Mouse (Mus musculus) embryonic fibroblast, embryonic 13.5 days (primary cell): Measurements from ENCODE around the gene Bsn.

Source experiments
- CTCF ChIP-seq: IDR thresholded peaks from 2 replicates; pipeline ENCODE4 v1.5.1; 2011; ENCODE audit warnings: mild to moderate bottlenecking, control low read depth, low read length, moderate library complexity, borderline replicate concordance; ENCODE audit not compliant: insufficient read depth
- POLR2A ChIP-seq: IDR thresholded peaks from 2 replicates; pipeline ENCODE4 v1.6.1; 2011; ENCODE audit warnings: low read depth, mild to moderate bottlenecking, control low read depth, low read length, moderate library complexity

GRCm38 (mm10) chr9:108106090-108106489, 84.1 kb downstream of the Bsn start:
- TF ChIP-seq POLR2A (no peak), CTCF (no peak)
